Mouse (Mus musculus) urinary bladder, postnatal 25 days (tissue): ENCODE measurements at regions not wholly inside any gene's neighbourhood (a gene's known extent, or its start where the extent isn't known, plus 50 kb on each side); places are given as distances from the start of the nearest gene placed in this dataset.
A peak's percentile ranks its signal among the peaks of the same experiment; 100 is the strongest.
"Not testable (repeated sequence)": the region's sequence is repeated elsewhere in the genome, so short reads cannot be mapped to it uniquely, and the experiment has no call there.

Experiments
- DNase-seq: peaks from one replicate; pipeline ENCODE4 v3.0.0; 2022; ENCODE audit warnings: low spot score

- no peak for DNase-seq
Observed at GRCm38 (mm10) chr7:64101679-64102078, 52.0 kb upstream of the Trpm1 start.

GRCm38 (mm10) chr7:64099606-64100005 is 54.0 kb upstream of the Trpm1 start:
- no peak for DNase-seq

DNA sequence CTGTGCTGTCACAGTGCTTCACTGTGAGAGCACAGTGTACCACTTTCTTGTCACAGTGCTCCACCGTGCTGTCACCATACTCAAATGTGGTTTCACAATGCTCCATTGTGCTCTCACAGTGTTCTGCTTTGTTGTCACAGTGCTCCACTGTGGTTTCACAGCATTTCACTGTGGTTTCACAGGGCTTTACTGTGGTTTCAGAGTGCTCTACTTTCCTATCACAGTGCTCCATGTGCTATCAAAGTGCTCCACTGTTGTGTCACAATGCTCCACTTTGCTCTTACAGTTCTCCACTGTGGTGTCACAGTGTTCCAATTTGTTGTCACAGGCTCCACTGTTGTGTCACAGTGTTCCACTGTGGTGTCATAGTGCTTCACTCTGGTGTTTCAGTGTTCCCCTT is 63.6 kb upstream of the Trpm1 start:
- no peak for DNase-seq

DNA sequence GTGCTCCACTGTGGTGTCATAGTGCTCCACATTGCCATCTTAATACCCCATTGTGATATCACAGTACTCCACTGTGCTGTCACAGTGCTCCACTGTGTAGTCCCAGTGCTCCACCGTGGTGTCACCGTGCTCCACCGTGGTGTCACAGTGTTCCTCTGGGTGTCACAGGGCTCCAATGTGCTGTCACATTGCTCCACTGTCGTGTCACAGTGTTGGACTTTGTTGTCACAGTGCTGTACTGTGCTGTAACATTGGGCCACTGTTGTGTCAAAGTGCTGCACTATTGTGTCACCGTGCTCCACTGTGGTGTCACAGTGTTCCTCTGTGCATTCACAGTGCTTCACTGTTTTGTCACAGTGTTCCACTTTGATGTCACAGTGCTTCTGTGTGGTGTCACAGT is 64.6 kb upstream of the Trpm1 start:
- no peak for DNase-seq

DNA sequence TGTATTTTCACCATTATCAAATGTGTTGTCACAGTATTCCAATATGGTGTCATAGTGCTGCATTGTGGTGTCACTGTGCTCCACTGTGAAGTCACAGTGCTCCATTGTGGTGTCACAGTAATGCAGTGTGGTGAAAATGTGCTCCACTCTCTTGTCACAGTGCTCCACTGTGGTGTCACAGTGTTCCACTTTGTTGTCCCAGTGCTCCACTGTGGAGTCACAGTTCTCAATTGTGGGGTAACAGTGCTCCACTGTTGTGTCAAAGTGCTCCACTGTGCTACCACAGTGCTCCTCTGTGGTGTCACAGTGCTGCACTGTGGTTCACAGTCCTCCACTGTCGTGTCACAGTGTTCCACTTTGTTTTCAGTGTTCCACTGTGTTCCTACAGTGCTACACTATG is 69.7 kb upstream of the Trpm1 start:
- not testable (repeated sequence) for DNase-seq

- no peak for DNase-seq
Observed at GRCm38 (mm10) chr7:64082651-64083050, 71.0 kb upstream of the Trpm1 start.

GRCm38 (mm10) chr7:64082201-64082600 is 71.4 kb upstream of the Trpm1 start:
- DNase-seq, result no peak

DNA sequence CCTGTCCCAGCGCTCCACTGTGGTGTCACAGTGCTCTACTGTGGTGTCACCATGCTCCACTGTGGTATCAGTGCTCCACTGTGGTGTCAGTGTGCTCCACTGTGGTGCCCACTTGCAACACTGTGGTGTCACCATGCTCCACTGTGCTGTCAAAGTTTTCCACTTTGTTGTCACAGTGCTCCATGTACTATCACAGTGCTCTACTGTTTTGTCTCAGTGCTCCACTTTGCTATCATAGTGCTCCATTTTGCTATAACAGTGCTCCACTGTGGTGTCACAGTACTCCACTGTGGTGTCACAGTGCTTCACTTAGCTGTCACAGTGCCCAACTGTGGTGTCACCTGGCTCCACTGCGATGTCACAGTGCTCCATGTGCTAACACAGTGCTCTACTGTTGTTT is 72.0 kb upstream of the Trpm1 start:
- DNase-seq, result no peak

DNA sequence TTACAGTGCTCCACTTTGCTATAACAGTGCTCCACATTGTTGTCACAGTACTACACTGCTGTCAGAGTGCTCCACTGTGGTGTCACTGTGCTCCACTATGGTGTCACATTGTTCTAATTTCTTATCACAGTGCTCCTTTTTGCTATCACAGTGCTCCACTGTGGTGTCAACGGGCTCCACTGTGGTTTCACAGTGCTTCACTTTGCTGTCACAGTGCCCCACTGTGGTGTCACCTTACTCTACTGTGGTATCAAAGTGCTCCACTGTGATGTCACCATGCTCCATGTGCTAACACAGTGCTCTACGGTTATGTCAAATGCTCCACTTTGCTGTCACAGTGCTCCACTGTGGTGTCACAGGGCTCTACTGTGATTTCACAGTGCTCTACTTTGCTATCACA is 72.6 kb upstream of the Trpm1 start:
- DNase-seq, result no peak

- no peak for DNase-seq
Observed at GRCm38 (mm10) chr7:64079301-64079700, 74.3 kb upstream of the Trpm1 start.

DNA sequence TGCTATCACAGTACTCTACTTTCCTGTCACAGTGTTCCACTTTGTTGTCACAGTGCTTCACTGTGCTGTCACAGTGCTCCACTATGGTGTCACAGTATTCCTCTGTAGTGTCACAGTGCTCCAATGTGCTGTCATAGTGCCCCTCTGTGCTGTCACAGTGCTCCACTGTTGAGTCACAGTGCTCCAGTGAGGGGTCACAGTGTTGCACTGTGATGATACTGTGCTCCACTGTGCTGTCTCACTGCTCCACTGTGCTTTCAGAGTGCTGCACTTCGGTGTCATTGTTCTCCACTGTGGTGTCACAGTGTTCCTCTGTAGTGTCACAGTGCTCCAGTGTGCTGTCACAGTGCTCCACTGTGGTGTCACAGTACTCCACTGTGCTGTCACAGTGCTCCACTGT is 75.0 kb upstream of the Trpm1 start:
- DNase-seq, result no peak

GRCm38 (mm10) chr7:64077526-64077925 is 76.1 kb upstream of the Trpm1 start:
- no peak for DNase-seq

DNA sequence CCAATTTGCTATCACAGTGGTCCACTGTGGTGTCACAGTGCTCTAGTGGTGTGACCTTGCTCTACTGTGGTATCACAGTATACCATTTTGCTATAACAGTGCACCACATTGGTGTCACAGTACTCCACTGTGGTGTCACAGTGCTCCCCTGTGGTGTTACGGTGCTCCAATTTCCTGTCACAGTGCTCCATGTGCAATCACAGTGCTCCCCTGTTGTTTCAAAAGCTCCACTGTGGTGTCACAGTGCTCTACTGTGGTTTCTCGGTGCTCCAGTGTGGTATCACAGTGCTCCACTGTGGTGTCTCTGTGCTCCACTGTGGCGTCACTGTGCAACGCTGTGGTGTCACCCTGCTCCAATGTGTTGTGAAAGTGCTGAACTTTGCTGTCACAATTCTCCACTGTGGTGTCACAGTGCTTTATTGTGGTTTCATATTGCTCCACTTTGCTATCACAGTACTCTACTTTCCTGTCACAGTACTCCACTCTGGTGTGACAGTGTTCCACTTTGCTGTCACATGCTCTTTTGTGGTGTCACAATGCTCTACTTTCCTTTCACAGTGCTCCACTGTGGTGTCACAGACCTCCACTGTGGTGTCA is 76.8 kb upstream of the Trpm1 start:
- no peak for DNase-seq

- no peak for DNase-seq
Observed at GRCm38 (mm10) chr7:64075696-64076313, 77.8 kb upstream of the Trpm1 start.

DNA sequence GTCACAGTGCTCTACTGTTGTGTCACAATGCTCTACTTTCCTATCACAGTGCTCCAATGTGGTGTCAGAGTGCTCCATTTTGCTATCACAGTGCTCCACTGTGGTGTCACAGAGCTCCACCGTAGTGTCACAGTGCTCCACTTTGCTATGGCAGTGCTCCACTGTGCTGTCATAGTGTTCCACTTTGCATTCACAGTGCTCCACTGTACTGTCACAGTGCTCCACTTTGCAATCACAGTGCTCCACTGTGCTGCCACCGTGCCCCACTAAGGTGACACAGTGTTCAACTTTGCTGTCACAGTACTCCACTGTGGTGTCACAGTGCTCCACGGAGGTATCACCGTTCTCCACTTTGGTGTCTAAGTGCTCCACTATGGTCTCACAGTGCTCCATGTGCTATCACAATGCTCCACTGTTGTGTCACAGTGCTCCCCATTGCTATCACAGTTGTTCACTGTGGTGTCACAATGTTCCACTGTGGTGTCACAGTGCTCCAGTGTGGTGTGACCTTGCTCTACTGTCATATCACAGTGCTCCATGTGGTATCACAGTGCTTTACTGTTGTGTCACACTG is 78.9 kb upstream of the Trpm1 start:
- peak; percentile 1 for DNase-seq

GRCm38 (mm10) chr7:64074186-64074585 is 79.4 kb upstream of the Trpm1 start:
- peak; percentile 0 for DNase-seq

DNA sequence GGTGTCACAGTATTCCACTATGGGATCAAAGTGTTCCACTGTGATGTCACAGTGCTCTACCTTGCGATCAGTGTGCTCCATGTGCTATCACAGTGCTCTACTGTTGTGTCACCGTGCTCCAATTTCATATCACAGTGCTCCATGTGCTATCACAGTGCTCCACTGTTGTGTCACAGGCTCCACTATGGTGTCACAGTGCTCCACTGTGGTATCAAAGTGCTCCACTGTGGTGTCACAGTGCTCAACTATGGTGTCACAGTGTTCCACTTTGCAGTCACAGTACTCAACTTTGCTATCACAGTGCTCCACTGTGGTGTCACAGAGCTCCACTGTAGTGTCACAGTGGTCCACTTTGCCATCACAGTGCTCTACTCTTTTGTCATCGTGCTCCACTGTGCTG is 79.9 kb upstream of the Trpm1 start:
- DNase-seq, result no peak

GRCm38 (mm10) chr7:64070930-64071329 is 82.7 kb upstream of the Trpm1 start:
- no peak for DNase-seq

DNA sequence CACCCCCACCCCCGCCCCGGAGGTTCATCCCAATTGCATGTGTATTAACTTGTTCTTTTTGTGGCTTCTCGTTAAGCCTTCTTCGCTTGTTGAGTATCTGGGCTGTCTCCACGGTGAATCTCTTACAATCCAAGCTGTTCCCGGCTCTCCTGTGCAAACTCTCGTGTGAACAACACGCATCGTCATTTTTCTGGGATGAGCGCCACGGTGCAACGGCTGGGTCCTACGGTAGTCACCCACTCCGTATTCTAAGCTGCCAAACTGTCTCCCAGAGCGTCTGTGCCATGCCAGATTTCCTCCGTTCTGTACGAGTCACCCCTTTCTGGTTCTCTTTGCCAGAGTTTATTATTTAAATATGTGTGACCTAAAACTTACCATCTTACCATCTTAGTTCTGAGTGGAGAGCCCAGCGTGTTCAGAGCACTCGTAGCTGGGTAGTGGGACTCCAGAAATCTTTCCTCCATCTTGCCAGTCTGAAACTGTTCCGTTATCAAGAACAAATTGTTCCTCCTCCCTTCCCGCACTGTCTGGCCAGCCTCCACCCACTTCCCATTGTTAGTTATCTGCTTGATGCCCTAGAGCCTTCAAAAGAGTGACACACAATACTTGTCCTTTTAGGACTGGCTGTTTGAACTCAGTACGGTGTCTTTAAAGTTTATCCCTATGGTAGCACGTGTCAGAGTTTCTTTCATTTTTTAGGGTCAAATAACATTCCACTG is 87.9 kb upstream of the Trpm1 start:
- DNase-seq, result no peak

DNA sequence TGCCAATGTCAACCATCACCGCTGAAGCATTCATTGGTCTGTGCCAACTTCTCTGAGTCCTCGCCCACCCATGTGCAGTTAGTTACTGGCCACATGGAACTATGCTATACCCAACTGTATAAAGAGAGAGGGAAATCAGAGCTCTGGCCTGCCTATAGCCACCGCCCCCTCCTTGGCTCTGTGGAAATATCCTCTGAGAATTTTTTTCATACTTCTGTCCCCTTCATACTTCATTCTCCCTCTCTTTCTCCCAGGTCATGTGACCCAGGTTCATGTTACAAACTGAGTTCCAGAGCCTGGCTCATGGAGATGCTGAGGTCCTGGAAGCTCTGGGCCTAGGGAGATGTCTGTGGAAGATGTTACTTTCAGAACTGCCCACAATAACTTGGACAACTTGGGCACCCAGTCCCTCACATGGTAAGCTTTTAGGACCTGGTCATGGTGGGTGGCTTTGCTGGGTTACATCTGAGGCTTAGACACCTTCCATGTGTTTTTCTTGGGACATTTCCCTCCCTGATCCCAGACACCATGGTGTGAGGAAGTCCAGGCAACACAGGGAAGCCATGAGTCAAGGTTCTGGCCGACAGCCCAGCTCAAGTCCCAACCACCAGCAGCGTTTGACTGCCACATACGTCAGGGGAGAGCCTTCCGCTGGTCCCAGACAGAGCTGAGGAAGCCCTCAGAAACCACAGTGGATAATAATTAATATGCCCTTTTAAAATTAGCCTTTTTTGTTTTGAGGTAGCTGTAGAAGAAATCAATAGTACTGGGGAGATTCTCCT is 89.0 kb upstream of the Trpm1 start:
- DNase-seq, result no peak

- no peak for DNase-seq
Observed at GRCm38 (mm10) chr7:64061170-64061569, 92.5 kb upstream of the Trpm1 start.

- no peak for DNase-seq
Observed at GRCm38 (mm10) chr7:64060582-64060981, 93.1 kb upstream of the Trpm1 start.

DNA sequence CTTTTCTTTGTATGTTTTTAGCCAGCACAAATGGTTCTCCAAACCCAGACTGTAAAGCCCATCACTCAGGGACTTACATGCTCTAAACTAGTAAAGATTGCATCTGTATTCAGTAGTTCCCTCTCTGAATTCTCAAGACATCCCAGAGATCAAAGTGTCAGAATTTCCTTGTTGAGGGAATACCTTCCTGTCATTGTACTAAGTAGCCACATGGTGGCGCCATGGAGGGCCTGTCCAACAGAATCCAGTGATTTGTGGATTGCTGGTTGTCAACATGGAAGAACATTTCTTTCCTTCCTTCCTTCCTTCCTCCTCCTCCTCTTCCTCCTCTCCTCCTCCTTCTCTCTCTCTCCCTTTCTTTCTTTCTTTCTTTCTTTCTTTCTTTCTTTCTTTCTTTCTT is 93.6 kb upstream of the Trpm1 start:
- DNase-seq, result no peak
